Mouse (Mus musculus): ENCODE measurements around the gene Rmi1. TPM values are rescaled to one million over a fixed set of nuclear protein-coding genes. Genes with fewer than 3 reads are reported as not detected.
A peak's percentile ranks its signal among the peaks of the same experiment; 100 is the strongest.
"Not testable (repeated sequence)": the region's sequence is repeated elsewhere in the genome, so short reads cannot be mapped to it uniquely, and the experiment has no call there.

Gene Rmi1
- polyA plus RNA-seq, 1 experiment from 2014 or later: 31.0 TPM

GRCm38 (mm10) chr13:58384371-58384770 lies 17.7 kb upstream of the Rmi1 start:
- Histone ChIP-seq H3K9ac (replicated peaks) (peak overlapping the region; percentile 74), H3K4me3 (peak overlapping the region; percentile 82), H3K9me3 (peaks cover 22% of the 10 kb centered on the region), H3K4me2 (replicated peaks) (peak overlapping the region; percentile 78), H3K27me3 (no peaks in the 10 kb centered on the region), H3K4me1 (peaks cover 6% of the 10 kb centered on the region), H3K36me3 (peaks cover 31% of the 10 kb centered on the region), H3K27ac (replicated peaks) (no peak overlapping the region)
- WGBS: 60% methylated on average over 11 of the region's 11 CpGs
- ATAC-seq (ENCODE audit: low FRiP score, low read depth): 0 out of 2 replicates have a peak, but pooled peaks have one; percentile 56

DNA sequence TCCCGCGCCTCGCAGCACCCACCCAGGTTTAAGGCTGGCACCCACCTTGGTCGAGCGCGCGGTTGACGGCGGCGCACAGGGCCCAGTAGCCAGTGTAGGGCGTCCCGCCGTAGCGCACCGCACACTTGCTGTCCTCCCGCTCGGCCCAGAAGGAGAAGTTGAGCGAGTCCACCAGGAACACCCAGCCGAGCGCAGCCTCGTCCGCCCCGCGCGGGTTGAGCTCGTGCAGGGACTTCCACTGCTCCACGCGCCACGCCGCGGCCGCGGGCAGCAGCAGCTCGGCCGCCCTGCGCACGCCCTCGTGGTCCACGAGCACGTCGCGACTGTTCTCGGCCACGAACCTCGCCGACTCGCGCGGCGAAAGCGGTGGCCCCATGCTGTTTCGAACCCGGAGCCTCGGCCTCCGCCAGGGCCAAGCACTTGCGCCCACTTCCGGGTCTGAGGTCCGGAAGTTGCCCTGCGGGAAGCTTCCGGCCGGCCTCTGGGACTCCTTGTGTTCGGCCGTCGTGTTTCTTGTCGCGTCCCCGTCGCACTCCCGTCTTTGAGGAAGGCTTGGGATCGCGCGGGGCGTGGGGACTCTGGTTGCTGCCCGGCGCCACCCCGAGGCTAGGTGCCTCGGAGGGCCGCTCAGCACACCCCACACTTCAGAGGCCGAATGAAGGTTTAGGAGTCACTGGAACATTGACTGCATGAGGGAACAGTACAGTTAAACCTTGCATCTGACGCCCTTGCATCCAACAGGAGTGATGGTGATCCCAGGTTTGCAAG lies 17.1 kb upstream of the Rmi1 start, which contains the start of gene 2210016F16Rik:
Gene 2210016F16Rik (minus strand): TSS at position 447 of the 768 bp plus-strand sequence.
- Histone ChIP-seq H3K27ac (replicated peaks) (0 out of 2 replicates have a peak within 1 kb of the TSS, but pooled peaks have one; percentile 5), H3K36me3 (peaks cover 34% of the 10 kb centered on the region), H3K27me3 (no peaks in the 10 kb centered on the region), H3K4me2 (replicated peaks) (peak within 1 kb of the TSS; percentile 78), H3K4me3 (peak within 1 kb of the TSS; percentile 82), H3K9me3 (peaks cover 21% of the 10 kb centered on the region), H3K4me1 (peaks cover 6% of the 10 kb centered on the region), H3K9ac (replicated peaks) (peak within 1 kb of the TSS; percentile 74)
- ATAC-seq (ENCODE audit: low FRiP score, low read depth): peak; percentile 75
- 4% methylated on average over 80 of the region's 80 CpGs for WGBS

DNA sequence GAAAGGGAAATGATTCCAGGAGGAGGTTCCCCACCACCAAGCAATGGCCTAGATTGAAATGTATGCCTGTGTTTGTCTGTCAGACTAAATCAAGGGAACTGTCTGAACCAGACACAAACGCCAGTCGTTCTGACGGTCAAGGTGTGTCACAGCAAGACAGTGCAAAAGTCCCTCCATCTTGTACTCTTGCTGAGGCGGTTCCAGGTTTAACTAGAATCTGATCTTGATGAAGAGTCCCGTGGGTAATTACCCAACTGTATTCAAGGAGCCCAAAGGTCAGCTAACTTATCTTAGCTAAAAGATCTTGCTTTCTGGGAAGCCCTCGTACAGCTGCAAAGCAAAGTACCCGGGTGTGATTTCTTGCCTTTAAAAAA lies 16.5 kb upstream of the Rmi1 start:
- Histone ChIP-seq H3K4me1 (peaks cover 6% of the 10 kb centered on the region), H3K9me3 (peaks cover 16% of the 10 kb centered on the region), H3K27me3 (no peaks in the 10 kb centered on the region), H3K27ac (replicated peaks) (no peak overlapping the region), H3K36me3 (peaks cover 32% of the 10 kb centered on the region), H3K9ac (replicated peaks) (peak overlapping the region; percentile 74), H3K4me2 (replicated peaks) (peak overlapping the region; percentile 78), H3K4me3 (peak overlapping the region; percentile 82)
- 88% methylated on average over 7 of the region's 7 CpGs for WGBS
- ATAC-seq (ENCODE audit: low FRiP score, low read depth): no peak; the same call in 1 of the 2 replicates

GRCm38 (mm10) chr13:58387948-58388347 lies 14.1 kb upstream of the Rmi1 start:
- ATAC-seq (ENCODE audit: low FRiP score, low read depth): no peak
- Histone ChIP-seq H3K4me3 (no peak overlapping the region), H3K9ac (replicated peaks) (no peak overlapping the region), H3K27ac (replicated peaks) (no peak overlapping the region), H3K4me2 (replicated peaks) (no peak overlapping the region), H3K36me3 (peaks cover 25% of the 10 kb centered on the region), H3K9me3 (no peaks in the 10 kb centered on the region), H3K27me3 (no peaks in the 10 kb centered on the region), H3K4me1 (peaks cover 6% of the 10 kb centered on the region)
- WGBS: 17% methylated on average over 7 of the region's 7 CpGs

GRCm38 (mm10) chr13:58388379-58388778 lies 13.7 kb upstream of the Rmi1 start:
- peaks cover 27% of the 10 kb centered on the region for H3K36me3 ChIP-seq
- H3K4me1 ChIP-seq: peaks cover 6% of the 10 kb centered on the region
- no peak overlapping the region for H3K4me2 ChIP-seq (replicated peaks)
- no peak overlapping the region for H3K4me3 ChIP-seq
- 58% methylated on average over 3 of the region's 3 CpGs for WGBS
- no peaks in the 10 kb centered on the region for H3K27me3 ChIP-seq
- no peaks in the 10 kb centered on the region for H3K9me3 ChIP-seq
- no peak overlapping the region for H3K27ac ChIP-seq (replicated peaks)
- H3K9ac ChIP-seq (replicated peaks): no peak overlapping the region
- no peak for ATAC-seq (ENCODE audit: low FRiP score, low read depth)

DNA sequence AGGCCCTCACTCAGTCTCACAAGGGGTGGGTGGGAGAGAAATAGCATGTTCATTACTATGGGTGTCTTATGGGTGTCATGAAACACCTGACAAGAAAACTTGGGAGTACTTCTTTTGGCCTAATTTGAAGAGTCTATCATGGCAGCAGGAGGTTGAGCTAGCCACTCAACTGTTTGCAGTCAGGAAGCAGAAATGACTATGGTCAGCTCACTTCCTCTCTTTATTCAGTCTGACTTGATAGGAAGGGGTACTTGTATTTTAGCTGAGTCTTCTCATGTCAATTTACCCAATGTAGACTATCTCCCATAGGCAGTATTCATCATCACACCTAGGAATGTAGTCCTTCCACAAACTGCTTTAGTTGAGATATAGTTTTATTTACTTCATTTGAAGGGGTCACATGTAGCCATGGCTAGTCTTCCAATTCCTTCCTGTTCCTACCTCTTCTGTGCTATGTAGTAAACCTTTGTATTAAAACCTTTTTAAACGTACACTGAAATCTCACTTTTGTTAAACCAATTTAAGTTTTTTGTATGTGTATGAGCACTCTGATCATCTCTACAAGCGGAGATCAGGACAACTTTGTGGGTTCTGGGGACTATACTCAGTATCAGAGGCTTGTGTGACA lies 12.6 kb upstream of the Rmi1 start:
- Histone ChIP-seq H3K4me1 (peaks cover under 1% of the 10 kb centered on the region; the same call in 1 of the 2 replicates), H3K4me3 (no peak overlapping the region), H3K27me3 (no peaks in the 10 kb centered on the region), H3K27ac (replicated peaks) (no peak overlapping the region), H3K36me3 (peaks cover 38% of the 10 kb centered on the region), H3K4me2 (replicated peaks) (no peak overlapping the region), H3K9ac (replicated peaks) (no peak overlapping the region), H3K9me3 (no peaks in the 10 kb centered on the region)
- 73% methylated on average over 2 of the region's 2 CpGs for WGBS
- no peak for ATAC-seq (ENCODE audit: low FRiP score, low read depth)

DNA sequence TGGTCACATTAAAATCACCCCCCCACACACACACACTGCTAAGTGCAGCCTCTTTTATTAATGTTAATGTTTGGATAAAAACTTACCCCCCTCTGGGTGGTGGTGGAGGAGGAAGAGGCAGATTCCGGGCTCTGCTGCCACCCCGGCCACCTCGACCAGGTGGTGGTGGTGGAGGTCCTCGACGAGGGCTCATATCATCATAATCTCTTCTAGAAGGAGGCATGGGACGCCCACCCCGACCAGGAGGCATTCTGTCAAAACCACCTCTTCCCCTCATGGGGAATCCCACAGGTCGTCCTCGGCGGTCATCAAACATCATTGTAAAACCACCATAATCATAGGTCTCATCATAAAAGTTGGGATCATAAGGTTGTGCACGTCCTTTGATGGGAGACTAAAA lies 7.7 kb upstream of the Rmi1 start:
- not testable (repeated sequence) for ATAC-seq (ENCODE audit: low FRiP score, low read depth); H3K9me3 ChIP-seq; H3K4me1 ChIP-seq; H3K27ac ChIP-seq (replicated peaks); H3K4me2 ChIP-seq (replicated peaks); H3K4me3 ChIP-seq; H3K27me3 ChIP-seq; H3K9ac ChIP-seq (replicated peaks)
- H3K36me3 ChIP-seq: peaks cover 76% of the 10 kb centered on the region
- 89% methylated on average over 11 of the region's 11 CpGs for WGBS

GRCm38 (mm10) chr13:58397651-58398050 lies 4.4 kb upstream of the Rmi1 start:
- H3K4me3 ChIP-seq: no peak overlapping the region
- no peak overlapping the region for H3K4me2 ChIP-seq (replicated peaks)
- peaks cover 56% of the 10 kb centered on the region for H3K36me3 ChIP-seq
- ATAC-seq (ENCODE audit: low FRiP score, low read depth): no peak
- H3K27ac ChIP-seq (replicated peaks): no peak overlapping the region
- H3K9me3 ChIP-seq: no peaks in the 10 kb centered on the region
- H3K9ac ChIP-seq (replicated peaks): no peak overlapping the region
- WGBS: 91% methylated on average over 13 of the region's 13 CpGs
- no peaks in the 10 kb centered on the region for H3K27me3 ChIP-seq
- peaks cover 5% of the 10 kb centered on the region for H3K4me1 ChIP-seq

GRCm38 (mm10) chr13:58400576-58400975 lies 1.5 kb upstream of the Rmi1 start:
- Histone ChIP-seq H3K36me3 (peaks cover 29% of the 10 kb centered on the region), H3K27me3 (no peaks in the 10 kb centered on the region), H3K9me3 (no peaks in the 10 kb centered on the region), H3K4me1 (peaks cover 8% of the 10 kb centered on the region), H3K27ac (replicated peaks) (no peak overlapping the region), H3K4me2 (replicated peaks) (peak overlapping the region; percentile 81), H3K4me3 (peak overlapping the region; percentile 99), H3K9ac (replicated peaks) (peak overlapping the region; percentile 99)
- 2% methylated on average over 11 of the region's 11 CpGs for WGBS
- ATAC-seq (ENCODE audit: low FRiP score, low read depth): no peak

DNA sequence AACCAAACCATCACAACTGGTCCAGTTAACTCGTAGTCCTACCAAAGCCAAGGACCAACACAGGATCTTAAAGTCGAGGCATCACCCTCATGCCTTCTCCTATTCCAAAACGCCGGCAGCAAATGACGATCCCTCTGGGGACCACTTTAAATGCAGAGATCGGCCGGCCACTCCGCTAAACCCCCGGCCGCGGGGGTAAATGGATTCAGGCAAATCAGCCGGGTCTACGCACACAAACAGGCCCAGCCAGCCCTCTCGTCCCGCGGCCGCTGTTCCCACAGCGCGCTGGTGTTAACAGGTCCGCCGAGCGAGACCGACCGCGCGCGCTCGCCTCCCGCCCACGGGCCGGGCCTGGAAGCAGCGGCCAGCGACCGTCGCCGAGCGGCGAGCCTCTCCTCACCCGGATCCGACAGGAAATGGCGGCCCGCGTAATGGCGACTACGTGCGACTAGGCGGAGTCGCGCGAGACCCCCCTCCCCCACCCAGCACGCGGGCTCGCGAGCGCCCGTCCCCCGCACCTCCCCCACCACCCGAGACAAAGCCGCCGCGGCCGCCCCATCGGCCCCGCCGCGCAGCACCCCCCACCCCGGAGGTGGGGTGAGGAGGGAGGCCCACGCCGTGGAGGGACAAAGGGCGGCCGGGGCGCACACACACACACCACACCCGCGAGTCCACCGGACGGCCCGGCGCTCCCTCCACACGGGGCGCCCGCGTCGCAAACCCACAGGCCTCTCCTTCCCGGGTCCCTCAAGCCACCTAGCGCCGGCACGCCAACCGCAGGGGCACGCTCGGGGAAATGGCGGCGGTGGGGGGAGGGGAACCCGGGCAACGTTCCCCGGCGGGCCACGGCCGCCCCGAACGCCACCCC lies 679 bp upstream of the Rmi1 start:
- no peaks in the 10 kb centered on the region for H3K27me3 ChIP-seq
- H3K9ac ChIP-seq (replicated peaks): peak overlapping the region; percentile 99
- peak overlapping the region; percentile 99 for H3K27ac ChIP-seq (replicated peaks)
- ATAC-seq (ENCODE audit: low FRiP score, low read depth): peak; percentile 55
- peaks cover 21% of the 10 kb centered on the region for H3K36me3 ChIP-seq
- peak overlapping the region; percentile 81 for H3K4me2 ChIP-seq (replicated peaks)
- H3K9me3 ChIP-seq: no peaks in the 10 kb centered on the region
- WGBS: under 1% methylated on average over 56 of the region's 100 CpGs
- peaks cover 8% of the 10 kb centered on the region for H3K4me1 ChIP-seq
- H3K4me3 ChIP-seq: peak overlapping the region; percentile 99

DNA sequence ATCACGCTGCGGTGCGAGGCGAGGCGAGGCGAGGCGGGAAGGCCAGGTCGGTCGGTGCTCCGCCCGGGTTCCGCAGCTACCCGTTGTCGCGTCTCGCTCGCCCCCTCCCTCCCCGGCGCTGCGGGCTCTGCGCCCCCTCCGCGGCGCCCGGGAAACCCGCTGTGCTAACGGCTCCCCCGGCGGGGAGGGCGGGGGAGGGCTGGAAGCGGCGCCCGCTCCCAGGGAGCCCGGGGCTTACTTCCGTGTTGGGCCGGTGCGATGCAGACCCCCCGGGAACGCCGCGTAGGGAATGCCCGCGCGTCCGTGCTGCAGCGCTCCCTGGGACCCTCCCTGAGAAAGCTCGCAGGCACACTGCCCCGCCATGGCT lies 679 bp downstream of the Rmi1 start:
- H3K4me3 ChIP-seq: peak overlapping the region; percentile 99
- peak overlapping the region; percentile 99 for H3K9ac ChIP-seq (replicated peaks)
- peak; percentile 60 for ATAC-seq (ENCODE audit: low FRiP score, low read depth)
- H3K4me2 ChIP-seq (replicated peaks): peak overlapping the region; percentile 57
- no peaks in the 10 kb centered on the region for H3K9me3 ChIP-seq
- WGBS: 1% methylated on average over 38 of the region's 48 CpGs
- peaks cover 8% of the 10 kb centered on the region for H3K36me3 ChIP-seq
- H3K27me3 ChIP-seq: no peaks in the 10 kb centered on the region
- H3K4me1 ChIP-seq: peaks cover 8% of the 10 kb centered on the region
- peak overlapping the region; percentile 99 for H3K27ac ChIP-seq (replicated peaks)

Measured in midbrain, embryonic 12.5 days (tissue).